Mouse (Mus musculus) hindbrain, postnatal 0 days (tissue): ENCODE results near the gene Fibcd1. TPM values are rescaled to one million over a fixed set of nuclear protein-coding genes. Genes with fewer than 3 reads are reported as not detected.

Experiments used
- ATAC-seq: fragments of 200-750 bp; cut with Nextera tagmentation; 2 replicates; pipeline ENCODE4 v1.8.0; 2017; ENCODE audit warnings: mild to moderate bottlenecking, moderate TSS enrichment, moderate library complexity
- DNase-seq: peaks from one replicate; pipeline ENCODE4 v3.0.0-alpha.2; 2015; ENCODE audit warnings: low spot score
- H3K27ac ChIP-seq: fragments of 300-500 bp; sonication (generic); 2 replicates; pipeline ENCODE4 v1.5.1; 2014; ENCODE audit warnings: mild to moderate bottlenecking
- H3K27me3 ChIP-seq: fragments of 300-500 bp; sonication (generic); 2 replicates; pipeline ENCODE4 v1.6.1; 2014; ENCODE audit warnings: low read length, mixed read lengths; ENCODE audit not compliant: insufficient read depth
- H3K36me3 ChIP-seq: fragments of 300-500 bp; sonication (generic); 2 replicates; pipeline ENCODE4 v1.6.1; 2014; ENCODE audit warnings: low read length, mixed read lengths; ENCODE audit not compliant: insufficient read depth
- H3K4me1 ChIP-seq: fragments of 300-500 bp; sonication (generic); 2 replicates; pipeline ENCODE4 v1.6.1; 2014; ENCODE audit warnings: antibody characterized with exemption, low read length, mixed read lengths; ENCODE audit not compliant: insufficient read depth
- H3K4me2 ChIP-seq: fragments of 300-500 bp; sonication (generic); 2 replicates; pipeline ENCODE4 v1.6.1; 2014; ENCODE audit warnings: low read depth, mild to moderate bottlenecking, low read length, moderate library complexity, mixed read lengths
- H3K4me3 ChIP-seq: fragments of 300-500 bp; sonication (generic); 2 replicates; pipeline ENCODE4 v1.5.1; 2014; ENCODE audit warnings: low read length
- H3K9ac ChIP-seq: fragments of 300-500 bp; sonication (generic); replicated peaks from 2 replicates; pipeline ENCODE4 v1.6.1; 2014; ENCODE audit warnings: mild to moderate bottlenecking, low read length, moderate library complexity, mixed read lengths
- H3K9me3 ChIP-seq: fragments of 300-500 bp; sonication (generic); 2 replicates; pipeline ENCODE4 v1.6.1; 2016; ENCODE audit warnings: low read length, mixed read lengths
- CTCF ChIP-seq: IDR thresholded peaks from 2 replicates; pipeline ENCODE4 v1.5.1; 2016; ENCODE audit warnings: antibody characterized with exemption, control low read depth, low read depth
- WGBS: fragments of 180-500 bp; shearing (Covaris S2); extraction: QIAGEN DNeasy Blood & Tissue Kit; methylation state at CpG from one replicate; pipeline ENCODE4 v1.1.7; 2014; 5-methylcytosine and 5-hydroxymethylcytosine counted together
- polyA plus RNA-seq: library from polyadenylated mRNA; unstranded; fragments of >200 nt; fragmentation: Nextera tagmentation; extraction: Ambion mirVana; gene quantifications from 2 replicates; pipeline ENCODE4 v1.2.1, GENCODE M21; 2015
- total RNA-seq: library from RNA; depleted of rRNA; stranded (reverse); fragments of >200 nt; gene quantifications from 2 replicates; pipeline ENCODE4 v1.2.3, GENCODE M21; 2014

The Fibcd1 gene
- total and polyA plus RNA-seq, 2 experiments from 2014 or later: 9.1 to 28.9 TPM

DNA sequence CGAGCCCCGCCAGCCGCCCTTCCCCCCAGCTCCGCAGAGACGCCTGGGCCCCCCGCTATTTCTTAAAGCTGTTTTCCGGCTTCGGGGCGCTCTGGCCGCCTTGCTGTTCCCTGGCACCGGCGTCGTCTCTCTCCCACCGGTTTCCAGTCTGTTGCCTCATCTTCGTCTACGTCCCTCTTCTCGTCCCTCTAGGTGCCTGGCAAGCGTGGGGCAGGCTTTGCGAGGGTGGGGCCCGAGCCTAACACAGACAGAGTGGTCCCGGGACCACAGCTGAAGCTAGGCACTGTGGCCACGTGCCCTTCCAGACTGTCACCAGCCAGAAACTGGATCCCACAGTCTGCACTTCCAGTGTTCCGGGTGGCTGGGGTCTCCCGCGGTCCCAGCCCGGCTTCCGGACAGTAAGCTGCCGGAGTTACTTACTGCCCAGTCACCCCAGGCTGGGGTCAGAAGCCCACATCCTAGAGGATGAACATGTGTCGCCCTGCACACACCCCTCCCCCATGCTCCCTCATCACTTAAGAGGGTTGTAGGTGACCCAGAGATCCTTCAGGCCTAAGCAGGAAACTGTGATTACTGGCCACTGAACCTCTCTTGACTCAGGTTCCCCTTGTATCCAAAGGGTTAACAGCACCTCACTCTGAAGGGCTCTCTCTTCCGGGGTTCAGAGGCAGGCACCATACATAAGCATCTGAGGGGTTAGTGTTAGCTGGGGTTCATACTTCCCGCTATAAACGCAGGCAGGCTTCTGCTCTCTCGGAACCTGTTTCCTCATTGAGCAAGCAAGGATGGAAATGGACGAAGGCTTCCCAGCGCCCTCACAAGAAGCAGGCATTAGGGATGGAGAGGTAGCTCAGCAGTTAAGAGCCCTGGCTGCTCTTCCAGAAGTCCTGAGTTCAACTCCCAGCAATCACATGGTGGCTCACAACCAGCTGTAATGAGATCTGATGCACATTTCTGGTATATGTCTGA is 1.2 kb upstream of the Fibcd1 start:
- ATAC-seq (no peak), DNase-seq (no peak)
- Histone ChIP-seq H3K36me3 (no peaks in the 10 kb centered on the region), H3K9ac (no peak overlapping the region), H3K4me2 (peak overlapping the region; percentile 86), H3K9me3 (no peaks in the 10 kb centered on the region), H3K4me3 (peak overlapping the region; percentile 51), H3K27me3 (no peaks in the 10 kb centered on the region), H3K4me1 (peaks cover 10% of the 10 kb centered on the region; the same call in 1 of the 2 replicates), H3K27ac (no peak overlapping the region)
- TF ChIP-seq CTCF: no peak
- WGBS: 6% methylated on average over 35 of the region's 35 CpGs

- Histone ChIP-seq H3K27me3 (no peaks in the 10 kb centered on the region), H3K4me1 (peaks cover 10% of the 10 kb centered on the region; the same call in 1 of the 2 replicates), H3K4me3 (peak overlapping the region; percentile 51), H3K9ac (peak overlapping the region; percentile 58), H3K36me3 (no peaks in the 10 kb centered on the region), H3K27ac (no peak overlapping the region), H3K9me3 (no peaks in the 10 kb centered on the region), H3K4me2 (peak overlapping the region; percentile 86)
- TF ChIP-seq CTCF: no peak
- WGBS: 3% methylated on average over 26 of the region's 26 CpGs
- no peak; the same call in 1 of the 2 replicates for ATAC-seq
- DNase-seq: no peak
Observed at GRCm38 (mm10) chr2:31845512-31845895, 301 bp downstream of the Fibcd1 start.

DNA sequence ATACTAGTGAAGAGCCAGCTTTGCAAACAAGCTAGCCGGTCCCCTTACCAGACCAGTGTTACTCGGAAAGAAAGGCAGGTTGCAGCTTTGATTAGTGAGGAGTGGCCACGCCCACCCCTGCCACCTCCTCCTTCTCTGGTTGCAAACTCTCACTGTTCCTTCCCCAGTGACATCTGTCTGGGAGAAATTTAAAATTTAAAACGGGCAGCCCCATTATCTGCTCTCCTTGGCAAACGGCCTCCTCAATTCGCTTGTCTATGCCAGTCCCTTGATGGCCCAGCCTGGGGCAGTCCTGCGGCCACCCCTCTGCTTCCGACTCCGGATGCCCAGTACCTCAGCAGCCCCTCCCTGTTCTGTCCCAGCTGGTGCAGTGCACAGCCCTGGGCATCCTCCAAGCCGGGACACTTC is 1.1 kb downstream of the Fibcd1 start:
- H3K36me3 ChIP-seq: no peaks in the 10 kb centered on the region
- H3K27ac ChIP-seq: no peak overlapping the region
- peaks cover 10% of the 10 kb centered on the region; the same call in 1 of the 2 replicates for H3K4me1 ChIP-seq
- no peaks in the 10 kb centered on the region for H3K27me3 ChIP-seq
- DNase-seq (no peak), ATAC-seq (no peak)
- H3K9me3 ChIP-seq: no peaks in the 10 kb centered on the region
- 6% methylated on average over 10 of the region's 10 CpGs for WGBS
- peak overlapping the region; percentile 86 for H3K4me2 ChIP-seq
- no peak overlapping the region for H3K9ac ChIP-seq
- no peak for TF ChIP-seq CTCF
- peak overlapping the region; percentile 10; the same call in 1 of the 2 replicates for H3K4me3 ChIP-seq

DNA sequence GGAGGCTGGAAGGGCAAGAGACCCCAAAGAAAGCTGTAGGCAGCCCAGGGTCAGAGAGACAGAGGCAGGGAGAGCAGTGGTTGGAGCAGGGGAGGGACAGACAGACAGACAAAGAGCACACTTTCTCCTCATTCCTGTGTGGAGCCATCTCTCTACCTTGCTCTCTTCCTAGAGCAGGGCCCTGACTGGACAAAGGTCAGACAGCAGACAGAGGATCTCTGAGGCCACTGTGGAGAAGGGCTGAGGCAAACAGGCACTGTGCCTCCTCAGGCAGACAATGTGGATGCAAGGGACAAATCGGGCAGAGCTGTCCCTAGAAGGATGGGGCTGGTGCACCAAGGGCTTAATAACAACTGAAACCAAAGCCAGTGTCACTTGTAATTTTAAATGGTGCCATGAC is 6.9 kb downstream of the Fibcd1 start:
- no peak for DNase-seq
- Histone ChIP-seq H3K9ac (no peak overlapping the region), H3K9me3 (no peaks in the 10 kb centered on the region), H3K4me3 (no peak overlapping the region), H3K4me2 (no peak overlapping the region), H3K27ac (no peak overlapping the region), H3K4me1 (no peaks in the 10 kb centered on the region), H3K27me3 (0 out of 2 replicates have a peak, but pooled peaks cover 2% of the 10 kb centered on the region), H3K36me3 (no peaks in the 10 kb centered on the region)
- TF ChIP-seq CTCF: no peak
- no peak for ATAC-seq
- 50% methylated on average over 1 of the region's 1 CpGs for WGBS

- DNase-seq (no peak), ATAC-seq (no peak)
- no peak overlapping the region for H3K4me3 ChIP-seq
- 32% methylated on average over 6 of the region's 6 CpGs for WGBS
- H3K9ac ChIP-seq: no peak overlapping the region
- 0 out of 2 replicates have a peak, but pooled peaks cover 2% of the 10 kb centered on the region for H3K27me3 ChIP-seq
- no peak for TF ChIP-seq CTCF
- no peaks in the 10 kb centered on the region for H3K36me3 ChIP-seq
- H3K27ac ChIP-seq: no peak overlapping the region
- H3K4me1 ChIP-seq: no peaks in the 10 kb centered on the region
- no peaks in the 10 kb centered on the region for H3K9me3 ChIP-seq
- H3K4me2 ChIP-seq: no peak overlapping the region
Observed at GRCm38 (mm10) chr2:31836985-31837384, 8.8 kb downstream of the Fibcd1 start.

- 42% methylated on average over 10 of the region's 10 CpGs for WGBS
- Histone ChIP-seq H3K36me3 (no peaks in the 10 kb centered on the region), H3K27me3 (0 out of 2 replicates have a peak, but pooled peaks cover 2% of the 10 kb centered on the region), H3K4me2 (no peak overlapping the region), H3K9me3 (no peaks in the 10 kb centered on the region), H3K4me3 (no peak overlapping the region), H3K4me1 (no peaks in the 10 kb centered on the region), H3K27ac (no peak overlapping the region), H3K9ac (no peak overlapping the region)
- ATAC-seq (no peak), DNase-seq (no peak)
- TF ChIP-seq CTCF: no peak
Observed at GRCm38 (mm10) chr2:31836091-31836490, 9.7 kb downstream of the Fibcd1 start.
